ENCODE assay signal across 10 mouse cellular contexts in the genomic region with DNA sequence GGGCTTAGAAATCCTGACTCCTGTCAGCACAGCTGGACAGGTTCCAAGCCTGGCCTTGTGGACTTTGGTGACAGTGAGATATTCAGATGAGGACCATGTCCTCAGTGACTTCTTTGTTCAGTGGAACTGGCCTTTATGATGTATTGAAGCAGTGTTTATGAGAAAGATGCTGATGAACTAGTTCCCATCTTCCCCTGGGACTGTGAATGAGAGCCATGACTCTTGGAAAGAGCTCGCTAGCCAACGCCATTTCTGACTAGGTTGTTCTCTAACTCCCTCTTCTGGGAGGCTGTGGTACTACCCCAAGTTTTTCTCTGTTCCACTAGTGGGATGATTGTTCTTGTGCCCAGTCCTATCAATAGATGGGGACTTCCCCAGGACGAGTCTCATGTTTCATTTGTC. TPM values are rescaled to one million over a fixed set of nuclear protein-coding genes. Genes with fewer than 3 reads are reported as not detected.
DNase-seq lines count a peak whose midpoint lies in the region; ATAC-seq lines count a peak whose summit lies in the region.
"Had no signal": no experiment of that assay in that cellular context is flagged by ENCODE, and none has a peak within 500 bp of the region (broad histone marks: within the 10 kb centered on the region; RNA-seq: fewer than 3 reads in every experiment).

No protein-coding gene starts in this region.

- peaks cover 3% of the 10 kb centered on the region; the same call in 1 of the 2 replicates for H3K27me3 ChIP-seq in embryonic facial prominence, embryonic 14.5 days (replicated peaks; ENCODE audit: control insufficient read depth, insufficient read depth, low read length)

- no peaks in the 10 kb centered on the region for H3K9me3 ChIP-seq in embryonic facial prominence, embryonic 14.5 days (ENCODE audit: control insufficient read depth, low read length)
- H3K9me3 ChIP-seq: heart, embryonic 13.5 days; neural tube, embryonic 13.5 days had no signal

- H3K4me2 ChIP-seq in embryonic facial prominence, embryonic 14.5 days (ENCODE audit: low read depth, low read length): no peak overlapping the region
- H3K4me2 ChIP-seq: heart, embryonic 13.5 days; neural tube, embryonic 13.5 days had no signal

- no peak overlapping the region for H3K4me3 ChIP-seq in embryonic facial prominence, embryonic 14.5 days (ENCODE audit: low read depth, low read length)
- H3K4me3 ChIP-seq: heart, embryonic 13.5 days; neural tube, embryonic 13.5 days had no signal

- H3K36me3 ChIP-seq in embryonic facial prominence, embryonic 14.5 days (ENCODE audit: control insufficient read depth, insufficient read depth, low read length): no peaks in the 10 kb centered on the region
- H3K36me3 ChIP-seq: heart, embryonic 13.5 days; neural tube, embryonic 13.5 days had no signal

- H3K9ac ChIP-seq in embryonic facial prominence, embryonic 14.5 days (ENCODE audit: low read depth, low read length): no peak overlapping the region
- H3K9ac ChIP-seq: heart, embryonic 13.5 days; neural tube, embryonic 13.5 days had no signal

- 15% methylated on average over 3 of the region's 3 CpGs for WGBS in embryonic facial prominence, embryonic 14.5 days

- peak; percentile 61 for DNase-seq in gastrocnemius, adult 18-20 months (ENCODE audit: low spot score)
- no peak for DNase-seq in gastrocnemius, postnatal 25 days
- peak; percentile 77 to 80 for DNase-seq in B cell, adult 2 months
- peak; percentile 69 for DNase-seq in adrenal gland, adult 2 months
- peak; percentile 61 for DNase-seq in embryonic facial prominence, embryonic 14.5 days (ENCODE audit: low spot score)
- DNase-seq in kidney, postnatal 10 days: peak; percentile 63
- DNase-seq in lung, adult 18-20 months: peak; percentile 14 to 51
- peak; percentile 39 to 51 for DNase-seq in spleen, postnatal 36 days (ENCODE audit: low spot score in 2 of 2)

- peak; percentile 30; the same call in 1 of the 2 replicates for ATAC-seq in embryonic facial prominence, embryonic 14.5 days (ENCODE audit: low read depth)

- H3K4me1 ChIP-seq in embryonic facial prominence, embryonic 14.5 days (ENCODE audit: control insufficient read depth, insufficient read depth, low read length): no peaks in the 10 kb centered on the region
- H3K4me1 ChIP-seq: heart, embryonic 13.5 days; neural tube, embryonic 13.5 days had no signal

- H3K27ac ChIP-seq in embryonic facial prominence, embryonic 14.5 days (replicated peaks; ENCODE audit: low read depth, low read length): no peak overlapping the region
- H3K27ac ChIP-seq: heart, embryonic 13.5 days; neural tube, embryonic 13.5 days had no signal

RNA-seq across cellular contexts. Expression of gene Gm2310, which starts 57.7 kb away (rescaled TPM):
- total RNA-seq in gastrocnemius, adult 18-20 months (2021): not detected
- total RNA-seq in gastrocnemius, postnatal 25 days (2021): not detected
- total RNA-seq in adrenal gland, adult 2 months (2021): not detected
- not detected in 2 replicates for polyA plus RNA-seq in adrenal gland, adult 2 months (2012; rRNA removed)
- not detected in 2 replicates for polyA plus RNA-seq in embryonic facial prominence, embryonic 14.5 days (2014; fragmentation: Nextera tagmentation; extraction: Ambion mirVana)
- polyA plus RNA-seq: heart, embryonic 13.5 days; neural tube, embryonic 13.5 days had no signal
